In genomic region chrX:73716109-73716661, GRCm38 (mm10) we compare ENCODE assay signal across 8 mouse cellular contexts. TPM values are rescaled to one million over a fixed set of nuclear protein-coding genes. Genes with fewer than 3 reads are reported as not detected.
DNase-seq lines count a peak whose midpoint lies in the region; ATAC-seq lines count a peak whose summit lies in the region.

Gene Bcap31 (minus strand): TSS chrX:73716175.
Gene Abcd1 (plus strand): TSS chrX:73716597.

- no peaks in the 10 kb centered on the region for H3K9me3 ChIP-seq in hindbrain, embryonic 12.5 days (replicated peaks)

- H3K4me1 ChIP-seq in hindbrain, embryonic 12.5 days: peaks cover 28% of the 10 kb centered on the region

- DNase-seq in Muller cell, postnatal 12 days (ENCODE audit: inconsistent ontology term): peak; percentile 98
- DNase-seq in cerebellum, adult 9-11 months: peak; percentile 91
- DNase-seq in frontal cortex, postnatal 10 days (ENCODE audit: low spot score in 2 of 2): peak; percentile 85 to 89
- DNase-seq in layer of hippocampus, postnatal 14 days (ENCODE audit: low spot score in 2 of 2): peak; percentile 90 to 91
- DNase-seq in lung, postnatal 14 days: peak; percentile 95
- peak; percentile 72 for DNase-seq in retina, adult 2 months (ENCODE audit: low read depth, low spot score)
- DNase-seq in thymus, postnatal 36 days: peak; percentile 95 to 97

- no peaks in the 10 kb centered on the region for H3K27me3 ChIP-seq in hindbrain, embryonic 12.5 days

- peak within 1 kb of the TSS; percentile 57 for H3K9ac ChIP-seq in hindbrain, embryonic 12.5 days

- WGBS in hindbrain, embryonic 12.5 days: 17% methylated on average over 41 of the region's 45 CpGs

- H3K27ac ChIP-seq in hindbrain, embryonic 12.5 days: peak within 1 kb of the TSS; percentile 44

- peak; percentile 92 for ATAC-seq in hindbrain, embryonic 12.5 days (ENCODE audit: low FRiP score)

- H3K4me3 ChIP-seq in hindbrain, embryonic 12.5 days: peak within 1 kb of the TSS; percentile 47

- H3K4me2 ChIP-seq in hindbrain, embryonic 12.5 days (replicated peaks): peak within 1 kb of the TSS; percentile 57

- no peaks in the 10 kb centered on the region for H3K36me3 ChIP-seq in hindbrain, embryonic 12.5 days

RNA-seq across cellular contexts. Expression of gene Bcap31, which starts in this region (rescaled TPM):
- polyA plus RNA-seq in hindbrain, embryonic 12.5 days (2016; fragmentation: Nextera tagmentation; extraction: Ambion mirVana): 132 and 136 TPM in 2 replicates
- 10 to 100 TPM; 69.6 to 70.9 TPM for total RNA-seq in layer of hippocampus, postnatal 14 days (2021)

RNA-seq across cellular contexts. Expression of gene Abcd1, which starts in this region (rescaled TPM):
- polyA plus RNA-seq in hindbrain, embryonic 12.5 days (2016; fragmentation: Nextera tagmentation; extraction: Ambion mirVana): 12.7 and 14.0 TPM in 2 replicates
- 10 to 100 TPM; 15.7 to 16.1 TPM for total RNA-seq in layer of hippocampus, postnatal 14 days (2021)

Comparison
In these comparisons a context has a peak if more than half of its experiments do, and no peak if none do; other contexts are left out.
1. Peak in every context shown above with its lines: DNase-seq, ATAC-seq, H3K4me3 ChIP-seq and H3K27ac ChIP-seq.